In the genomic region with DNA sequence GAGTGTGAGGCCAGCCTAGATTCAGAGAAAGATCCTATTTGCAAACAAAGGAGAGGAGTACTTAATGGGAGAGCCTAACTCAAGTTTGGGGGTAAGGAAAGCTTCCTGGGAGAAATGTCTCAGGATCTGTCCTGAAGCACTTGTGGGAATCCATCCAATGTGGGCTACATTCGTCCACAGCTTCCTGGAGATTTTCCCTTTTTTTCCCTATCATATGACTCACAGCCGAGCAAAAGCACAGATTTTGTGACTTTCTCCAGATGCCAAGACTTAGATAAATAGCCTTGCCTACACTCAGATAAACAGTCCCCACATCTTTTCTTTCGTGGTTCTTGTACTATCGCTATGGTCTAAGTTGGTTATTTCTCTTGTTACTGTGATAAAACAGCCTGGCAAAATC, we compare ENCODE assay signal across 27 mouse cellular contexts. TPM values are rescaled to one million over a fixed set of nuclear protein-coding genes. Genes with fewer than 3 reads are reported as not detected.
A peak's percentile ranks its signal among the peaks of the same experiment; 100 is the strongest.
DNase-seq lines count a peak whose midpoint lies in the region; ATAC-seq lines count a peak whose summit lies in the region.
"Had no signal": no experiment of that assay in that cellular context is flagged by ENCODE, and none has a peak within 500 bp of the region (broad histone marks: within the 10 kb centered on the region; RNA-seq: fewer than 3 reads in every experiment).

No protein-coding gene starts in this region.

- H3K4me3 ChIP-seq in heart, embryonic 15.5 days, result no peak overlapping the region
- H3K4me3 ChIP-seq: embryonic facial prominence, embryonic 12.5 days; forebrain, embryonic 10.5 days; hindbrain, embryonic 12.5 days; limb, embryonic 10.5 days; liver, embryonic 15.5 days; lung, embryonic 15.5 days; midbrain, embryonic 15.5 days; neural tube, embryonic 13.5 days had no signal

- no peaks in the 10 kb centered on the region for H3K27me3 ChIP-seq in heart, embryonic 15.5 days
- H3K27me3 ChIP-seq: embryonic facial prominence, embryonic 12.5 days; hindbrain, embryonic 12.5 days; liver, embryonic 15.5 days; lung, embryonic 15.5 days; midbrain, embryonic 15.5 days; neural tube, embryonic 13.5 days had no signal

- 0 out of 2 replicates have a peak, but pooled peaks cover 3% of the 10 kb centered on the region for H3K4me1 ChIP-seq in heart, embryonic 15.5 days (replicated peaks)
- H3K4me1 ChIP-seq: forebrain, embryonic 10.5 days; hindbrain, embryonic 12.5 days; limb, embryonic 10.5 days; liver, embryonic 15.5 days; lung, embryonic 15.5 days; midbrain, embryonic 15.5 days; neural tube, embryonic 13.5 days had no signal

- H3K9ac ChIP-seq in heart, embryonic 15.5 days, result no peak overlapping the region
- H3K9ac ChIP-seq: embryonic facial prominence, embryonic 12.5 days; hindbrain, embryonic 12.5 days; liver, embryonic 15.5 days; lung, embryonic 15.5 days; midbrain, embryonic 15.5 days; neural tube, embryonic 13.5 days had no signal

- H3K9me3 ChIP-seq in heart, embryonic 15.5 days (replicated peaks), result no peaks in the 10 kb centered on the region
- H3K9me3 ChIP-seq: embryonic facial prominence, embryonic 12.5 days; forebrain, embryonic 10.5 days; hindbrain, embryonic 12.5 days; limb, embryonic 10.5 days; liver, embryonic 15.5 days; lung, embryonic 15.5 days; midbrain, embryonic 15.5 days; neural tube, embryonic 13.5 days had no signal

- no peak for DNase-seq in frontal cortex, postnatal 10 days (ENCODE audit: low spot score in 2 of 2)
- no peak for DNase-seq in heart, adult 9 months (ENCODE audit: low spot score in 2 of 2)
- peak; percentile 78 for DNase-seq in NIH3T3 (ENCODE audit: low read depth)
- DNase-seq in fibroblast of lung, adult 2 months (ENCODE audit: low read depth), result peak; percentile 41
- no peak for DNase-seq in lung, postnatal 10 days
- DNase-seq in urinary bladder, postnatal 4 days (ENCODE audit: low spot score in 2 of 2), result no peak
- DNase-seq: adrenal gland, postnatal 36 days; cerebellum, adult 11 months; cerebellum, postnatal 14 days; kidney, adult 8-10 months; liver; lung, postnatal 4 days; retina, postnatal 1 day; right cerebral cortex, postnatal 4 days; thymus, adult 18-20 months had no signal

- 0 out of 2 replicates have a peak overlapping the region, but pooled peaks have one; percentile 31 for H3K27ac ChIP-seq in heart, embryonic 15.5 days
- H3K27ac ChIP-seq: forebrain, embryonic 10.5 days; hindbrain, embryonic 12.5 days; limb, embryonic 10.5 days; liver, embryonic 15.5 days; lung, embryonic 15.5 days; midbrain, embryonic 15.5 days; neural tube, embryonic 13.5 days had no signal

- no peak overlapping the region for H3K4me2 ChIP-seq in heart, embryonic 15.5 days
- H3K4me2 ChIP-seq: embryonic facial prominence, embryonic 12.5 days; hindbrain, embryonic 12.5 days; liver, embryonic 15.5 days; lung, embryonic 15.5 days; midbrain, embryonic 15.5 days; neural tube, embryonic 13.5 days had no signal

- peak; percentile 84 for ATAC-seq in frontal cortex, adult (ENCODE audit: low TSS enrichment)
- no peak for ATAC-seq in heart, embryonic 15.5 days (replicated peaks; ENCODE audit: insufficient number of reproducible peaks, insufficient read depth, low FRiP score, low read depth)
- ATAC-seq: CD4-positive, CD25-positive, alpha-beta regulatory T cell, adult 4 months; forebrain, embryonic 16.5 days; midbrain, embryonic 15.5 days had no signal

- WGBS in heart, embryonic 15.5 days, result 50% methylated on average over 4 of the region's 4 CpGs

- no peaks in the 10 kb centered on the region for H3K36me3 ChIP-seq in heart, embryonic 15.5 days
- H3K36me3 ChIP-seq: embryonic facial prominence, embryonic 12.5 days; forebrain, embryonic 10.5 days; hindbrain, embryonic 12.5 days; limb, embryonic 10.5 days; liver, embryonic 15.5 days; lung, embryonic 15.5 days; midbrain, embryonic 15.5 days; neural tube, embryonic 13.5 days had no signal

RNA-seq across cellular contexts. Expression of a gene that starts 34.4 kb away (rescaled TPM):
- 468 and 518 TPM in 2 replicates for polyA plus RNA-seq in heart, embryonic 15.5 days (2015; fragmentation: Nextera tagmentation; extraction: Ambion mirVana)

Comparison
In these comparisons a context has a peak if more than half of its experiments do, and no peak if none do; other contexts are left out.
1. DNase-seq: peak in NIH3T3 (single experiment) and fibroblast of lung, adult 2 months (single experiment); none in frontal cortex, postnatal 10 days (0 of 2), heart, adult 9 months (0 of 2), lung, postnatal 10 days (single experiment) and urinary bladder, postnatal 4 days (0 of 2).